Mouse (Mus musculus) c-Kit-positive CD71-positive TER-119-positive erythroid progenitor cells, embryonic 14.5 days (primary cell): ENCODE measurements at regions not wholly inside any gene's neighbourhood (a gene's known extent, or its start where the extent isn't known, plus 50 kb on each side); places are given as distances from the start of the nearest gene placed in this dataset.

Experiments
- DNase-seq: peaks from one replicate; pipeline ENCODE4 v3.0.0-alpha.2; 2013; ENCODE audit warnings: low spot score

DNA sequence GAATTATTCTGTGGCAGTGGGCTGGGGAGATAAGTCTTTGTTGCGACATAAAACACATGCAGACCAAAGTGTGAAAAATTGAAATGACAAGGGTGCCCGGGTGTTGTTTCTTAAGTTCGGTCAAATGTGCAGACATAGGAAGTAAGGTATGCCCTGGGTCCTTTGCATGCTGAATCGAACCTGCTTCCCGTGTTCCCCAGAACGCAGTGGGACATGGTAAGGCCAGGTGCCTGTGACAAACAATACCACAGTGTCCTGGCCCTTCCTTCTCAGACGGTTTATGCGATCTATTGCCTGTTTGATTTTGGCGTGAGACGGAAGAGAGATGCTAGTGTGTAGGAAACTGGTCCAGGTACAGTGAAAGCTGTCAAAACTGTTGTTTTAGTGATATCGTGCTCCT lies 1022.1 kb downstream of the Adgrl2 start:
- no peak for DNase-seq

DNA sequence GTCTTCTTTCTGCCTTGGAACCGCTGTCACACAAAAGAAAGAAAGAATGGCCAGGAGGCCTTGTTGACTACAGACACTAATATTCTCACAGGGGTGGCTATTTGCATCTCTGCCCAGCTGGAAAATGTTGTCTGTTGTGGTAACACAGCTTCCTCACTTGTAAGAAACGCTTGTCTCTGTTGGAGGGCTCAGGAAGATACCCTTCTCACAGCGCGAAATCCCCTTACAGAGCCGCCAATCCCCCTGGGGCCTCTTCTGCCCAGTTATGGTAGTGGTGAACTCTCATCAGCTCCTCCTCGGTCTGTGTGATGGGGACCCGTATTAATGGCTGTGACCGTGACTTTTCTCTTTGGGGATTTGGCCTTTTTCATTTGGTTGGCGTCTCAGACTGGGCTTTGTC lies 1022.5 kb downstream of the Adgrl2 start:
- DNase-seq, result no peak

DNA sequence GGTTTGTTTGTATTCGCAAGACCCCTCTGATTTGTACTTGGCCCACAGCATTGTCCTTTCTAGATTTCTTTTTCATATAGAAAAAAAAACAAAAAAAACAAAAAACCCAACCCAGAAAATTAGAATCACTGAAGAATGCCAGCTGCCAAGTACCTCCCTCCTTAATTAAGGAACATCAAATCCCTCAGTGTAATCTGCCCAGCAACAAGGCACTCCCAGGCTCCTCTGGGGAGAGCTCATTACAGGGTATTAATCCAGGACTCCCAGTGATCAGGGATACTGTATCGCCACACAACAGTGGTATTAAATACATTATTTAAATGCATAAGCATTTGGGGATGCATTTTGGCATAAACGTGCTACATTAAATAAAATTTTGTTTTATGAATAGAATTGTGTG lies 1023.1 kb downstream of the Adgrl2 start:
- no peak for DNase-seq

DNA sequence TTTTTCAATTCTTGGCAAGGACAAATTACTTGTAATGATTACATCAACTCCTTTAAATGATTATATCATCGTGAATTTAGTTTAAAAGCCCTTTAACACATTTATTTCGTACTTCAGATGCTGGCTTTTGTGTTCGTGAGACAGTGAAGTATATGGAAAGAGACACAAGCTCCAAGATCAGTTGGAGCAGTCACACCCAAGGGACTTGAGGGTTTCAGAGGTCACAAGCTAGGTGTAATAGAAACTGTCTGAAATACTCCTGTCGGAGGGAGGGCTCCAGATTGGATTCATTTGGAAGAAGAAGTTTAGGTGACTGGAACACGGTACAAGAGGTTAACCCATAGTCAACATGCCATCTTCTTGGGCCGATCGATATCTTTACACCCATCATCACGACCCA lies 1023.5 kb downstream of the Adgrl2 start:
- DNase-seq, result no peak

DNA sequence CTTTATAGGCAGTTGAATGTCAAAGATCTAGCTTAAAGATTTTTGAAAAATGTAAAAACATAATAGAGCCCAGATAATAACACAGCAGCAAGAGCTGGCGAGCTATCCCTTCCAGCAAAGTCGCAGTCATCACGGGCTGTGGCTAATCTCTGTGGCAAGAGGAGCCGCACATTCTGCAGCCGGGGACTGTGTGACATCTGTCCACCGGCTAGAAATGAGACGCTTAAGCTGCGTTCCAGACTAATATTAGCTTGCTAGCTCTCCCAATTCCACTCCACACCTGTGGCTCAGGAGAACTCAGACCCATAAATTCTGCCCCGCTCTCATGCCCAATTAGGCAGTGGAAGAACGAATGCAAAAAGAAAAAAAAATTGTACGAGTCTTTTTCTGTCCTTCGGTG lies 1024.0 kb downstream of the Adgrl2 start:
- no peak for DNase-seq

DNA sequence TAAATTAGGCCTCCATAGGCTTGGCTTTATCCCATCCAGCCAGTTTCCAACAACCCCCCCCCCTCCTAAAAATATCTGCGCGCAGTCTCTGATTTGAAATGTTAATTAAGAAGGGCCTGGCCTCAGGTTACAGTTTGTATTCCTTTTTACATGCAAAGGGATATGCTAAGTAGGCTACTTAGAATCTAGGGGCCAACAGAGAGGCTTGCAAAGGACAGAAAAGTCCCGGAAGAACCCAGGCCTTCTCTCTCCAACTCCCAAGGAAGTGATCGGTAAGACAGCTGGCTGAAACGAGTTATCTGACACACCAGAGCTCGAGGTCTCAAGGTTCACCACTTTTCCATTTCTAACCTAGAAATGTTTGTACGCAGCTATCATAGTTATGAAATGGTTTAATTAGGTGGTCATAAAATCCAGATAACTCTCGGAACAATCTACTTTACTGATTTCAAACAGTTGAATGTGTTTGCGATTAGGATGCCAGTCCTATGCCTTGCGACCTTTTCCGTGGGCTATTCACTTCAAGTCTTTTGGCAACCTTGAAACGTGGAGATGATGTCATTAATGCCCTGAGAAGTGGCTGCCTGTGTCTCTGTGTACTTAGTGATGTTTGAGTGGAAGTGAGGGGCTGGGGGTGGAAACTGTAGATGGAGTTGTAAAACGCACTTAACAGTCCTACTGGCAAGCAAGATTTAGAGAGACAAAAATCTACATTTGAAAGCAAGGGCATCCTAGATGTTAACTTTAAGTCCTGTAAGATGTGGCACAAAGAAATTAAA lies 1026.5 kb downstream of the Adgrl2 start:
- DNase-seq, result no peak

DNA sequence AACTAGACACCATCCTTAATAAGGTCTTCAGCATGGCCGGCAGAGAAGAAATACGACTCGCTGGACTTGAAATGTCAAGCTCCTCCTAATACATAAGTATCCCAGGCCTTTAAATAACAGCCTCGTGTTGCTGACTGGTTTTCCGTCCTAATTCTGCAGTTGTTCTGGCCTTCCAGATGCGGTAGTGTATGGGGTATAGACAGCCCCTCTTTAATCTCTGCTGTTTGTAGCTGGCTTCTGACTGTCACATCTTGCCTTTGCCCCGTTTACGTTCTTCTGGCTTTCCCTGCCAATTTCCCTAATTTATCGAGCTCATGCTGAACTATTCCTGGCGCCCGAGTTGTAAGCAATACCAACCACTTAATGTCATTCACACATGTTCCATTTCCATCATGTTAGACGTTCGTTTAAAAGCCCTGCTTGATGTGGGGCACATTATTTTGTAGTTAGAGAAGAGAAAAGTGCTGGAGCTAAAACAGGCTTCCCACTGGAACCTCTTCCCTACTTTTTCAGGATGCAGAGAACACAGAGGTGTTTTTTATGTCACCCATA lies 1042.2 kb downstream of the Adgrl2 start:
- DNase-seq, result no peak

DNA sequence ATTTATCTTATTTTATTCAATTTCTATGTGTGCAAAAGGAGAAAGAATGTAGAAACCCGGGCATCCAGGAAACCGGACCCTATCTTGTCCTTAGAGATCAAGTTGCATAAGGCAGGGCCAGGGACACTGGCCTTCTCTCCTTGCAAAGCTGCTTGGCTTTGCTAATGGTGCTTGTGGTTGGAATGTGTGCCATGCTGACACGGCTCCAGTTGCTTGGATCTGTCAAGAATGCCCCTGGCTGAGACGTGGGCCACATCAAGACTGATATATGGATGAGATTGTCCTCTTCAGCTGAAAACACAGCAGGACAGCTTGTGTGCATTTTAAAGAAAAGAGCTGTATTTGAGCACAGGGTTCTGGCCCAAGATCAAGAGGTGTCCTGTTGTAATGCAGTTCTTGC lies 1047.0 kb downstream of the Adgrl2 start:
- DNase-seq, result no peak

DNA sequence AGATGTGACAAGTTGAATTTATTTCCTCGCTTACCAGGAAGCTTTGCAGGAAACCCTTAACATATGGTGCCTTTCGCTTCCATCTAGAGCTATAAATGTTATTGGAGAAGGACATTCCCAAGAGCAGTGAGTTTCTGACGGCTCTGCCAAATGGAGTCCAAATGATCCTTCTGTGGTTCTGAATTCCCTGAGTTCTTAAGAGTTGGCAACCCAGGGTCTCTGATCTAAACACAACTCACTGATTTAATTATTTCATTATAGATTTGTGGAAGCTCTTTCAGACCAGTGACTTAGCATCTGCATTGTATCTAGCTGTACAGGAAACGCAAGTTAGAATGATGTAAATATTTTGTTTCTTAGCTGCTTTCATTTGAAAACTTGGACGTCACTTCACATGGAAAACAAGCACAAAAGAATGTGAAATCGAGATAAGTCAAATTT lies 1059.5 kb downstream of the Adgrl2 start:
- no peak for DNase-seq

DNA sequence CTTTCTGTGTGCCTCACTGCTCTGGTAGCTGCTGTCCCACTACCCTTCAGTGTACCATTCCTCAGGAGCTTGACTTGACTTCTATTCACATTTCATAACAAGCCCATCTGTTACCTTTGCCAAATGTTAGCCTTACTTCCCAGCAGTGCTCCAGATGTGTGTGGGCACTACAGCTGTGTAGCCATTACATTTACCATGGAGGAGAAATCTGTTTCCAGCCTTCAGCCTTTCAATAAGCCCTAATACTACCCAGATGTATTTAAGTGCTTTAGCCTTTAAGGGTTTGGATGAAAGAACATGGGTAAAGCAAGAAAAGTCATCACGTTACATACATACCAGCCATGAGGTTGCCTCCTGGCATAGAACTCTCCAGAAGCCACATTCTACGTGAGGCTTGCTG lies 1068.0 kb downstream of the Ttll7 start:
- DNase-seq, result no peak

DNA sequence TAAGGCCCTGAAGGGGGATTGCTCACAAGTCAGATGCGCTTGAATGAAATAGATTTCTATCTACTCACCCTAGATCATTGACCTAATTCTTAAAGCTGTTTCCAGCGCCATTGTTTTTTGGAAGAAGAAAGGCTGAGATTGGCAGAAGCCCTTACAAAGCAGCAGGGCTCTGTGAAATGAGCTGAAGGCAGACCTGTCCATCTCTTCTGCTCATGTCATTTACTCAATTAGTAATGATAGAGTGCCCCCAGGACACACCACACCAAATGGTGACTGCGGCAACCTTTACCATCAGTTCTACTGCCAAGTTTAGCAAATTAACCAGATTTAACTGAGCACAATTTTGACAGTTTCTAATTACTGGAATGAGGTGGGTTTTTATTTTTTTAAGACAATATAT lies 1067.5 kb downstream of the Ttll7 start:
- no peak for DNase-seq

DNA sequence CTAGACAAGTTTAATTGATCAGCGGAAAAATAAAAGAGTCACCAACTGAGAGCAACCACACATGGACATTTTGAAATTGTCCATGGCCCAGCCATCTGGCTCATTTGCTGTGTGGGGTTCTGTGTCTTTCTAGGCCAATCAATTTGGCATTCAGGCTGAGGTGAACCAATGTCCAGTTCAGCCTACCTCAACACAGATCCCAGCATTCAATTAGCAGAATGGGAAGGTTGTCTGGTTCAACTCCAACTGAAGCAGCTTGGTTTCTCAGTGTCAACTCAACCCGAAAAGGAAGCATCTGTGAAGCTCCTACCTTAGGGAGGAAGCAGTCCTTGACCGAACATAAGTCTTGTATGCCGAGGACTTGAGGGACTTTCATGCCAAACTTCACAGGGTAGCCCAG lies 1067.0 kb downstream of the Ttll7 start:
- no peak for DNase-seq

DNA sequence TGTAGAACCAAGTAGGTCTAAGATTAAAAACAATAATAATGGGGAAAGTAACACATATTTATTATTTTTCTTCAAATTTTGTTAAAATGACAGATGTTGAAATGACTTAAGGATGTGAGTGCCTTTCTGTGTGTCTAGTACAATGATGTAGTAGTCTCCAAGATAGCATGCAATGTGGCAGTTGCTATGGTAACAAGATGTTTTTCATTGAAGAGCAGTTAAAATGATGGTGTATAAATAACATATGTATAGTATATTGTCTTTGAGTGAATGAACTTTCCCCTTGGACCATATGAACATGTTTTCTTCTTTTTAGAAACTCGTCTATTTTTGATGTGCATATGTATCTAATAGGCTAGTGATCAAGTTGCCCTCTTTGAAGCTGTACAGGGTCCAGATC lies 1044.6 kb downstream of the Ttll7 start:
- DNase-seq, result no peak

DNA sequence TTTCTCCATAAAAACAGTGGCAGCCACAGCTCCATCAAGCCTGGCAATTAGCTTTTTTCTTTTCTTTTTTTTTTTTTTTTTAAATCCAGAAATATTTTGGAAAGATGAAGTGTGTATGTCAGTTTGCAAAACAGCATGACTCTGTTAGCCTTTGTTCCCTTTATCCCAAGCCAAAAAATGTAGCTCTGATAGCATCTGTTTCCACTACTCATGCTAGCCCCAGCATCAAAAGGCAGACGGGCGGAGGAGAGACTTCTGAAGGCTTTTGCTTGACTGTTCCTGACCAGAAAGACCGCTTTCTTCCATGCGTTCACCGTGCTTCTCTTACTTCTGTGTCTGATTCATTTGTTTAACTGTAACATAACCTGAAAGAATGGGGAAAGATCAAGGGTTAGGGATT lies 1039.5 kb downstream of the Ttll7 start:
- DNase-seq, result no peak

DNA sequence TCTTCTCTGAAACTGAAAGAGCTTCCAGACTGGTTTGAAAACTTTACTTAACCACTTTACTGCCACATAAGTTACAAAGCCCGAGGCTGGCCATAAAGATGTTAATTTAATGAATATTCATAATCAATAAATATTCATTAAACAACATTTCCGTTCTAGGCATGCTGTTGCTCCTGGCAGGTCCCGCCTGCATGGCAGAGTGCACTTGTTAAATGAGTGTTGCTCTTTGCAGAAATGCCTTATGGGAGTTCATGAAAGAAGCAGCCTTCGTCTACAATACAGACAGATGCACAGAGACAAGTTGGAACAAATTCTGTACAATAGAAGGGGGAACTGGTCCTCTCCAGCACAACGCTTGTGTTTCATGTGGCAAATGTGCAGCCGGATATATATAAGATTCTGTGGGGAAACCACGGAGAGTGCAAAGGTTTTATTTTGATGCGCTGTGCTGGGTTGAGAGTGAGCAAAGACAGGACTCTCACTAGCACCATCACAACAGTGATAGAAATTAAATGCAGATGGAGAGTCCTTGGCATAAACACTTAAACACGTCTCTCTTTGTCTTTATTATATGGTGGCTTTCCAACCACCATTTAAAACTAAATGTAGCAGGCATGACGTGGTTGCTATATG lies 1034.2 kb downstream of the Ttll7 start:
- no peak for DNase-seq

DNA sequence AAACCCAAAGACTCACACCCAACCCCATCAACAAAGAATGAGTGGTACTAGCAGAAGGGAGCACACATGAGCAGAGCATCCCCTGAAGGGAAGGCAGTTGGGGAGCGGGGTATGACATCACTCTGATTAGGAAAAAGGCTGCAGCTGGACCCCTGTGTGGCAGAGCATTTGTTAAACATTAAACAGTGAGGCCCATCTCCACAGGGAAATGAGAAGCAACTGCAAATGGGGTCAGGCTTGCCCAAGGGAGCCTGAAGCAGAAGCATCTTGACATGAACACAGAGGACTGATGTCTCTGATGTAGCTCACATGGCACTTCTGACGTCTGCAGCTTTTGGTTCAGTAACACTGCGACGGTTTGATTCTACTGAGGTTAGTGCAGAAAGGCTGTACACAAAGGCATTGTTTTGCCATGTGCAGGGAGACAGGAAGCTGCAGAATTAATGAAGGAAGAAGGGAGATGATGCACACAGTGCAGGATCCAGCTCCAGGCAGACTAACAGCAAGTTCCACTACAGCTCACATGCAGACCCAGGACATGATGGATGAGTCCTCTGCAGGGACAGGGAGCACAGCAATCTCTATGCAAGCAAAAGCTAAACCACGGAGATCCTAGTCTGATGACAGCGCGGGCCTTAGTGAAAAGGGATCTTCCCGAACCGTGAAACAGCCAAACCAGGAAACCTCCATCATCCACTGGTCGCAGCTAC lies 1030.9 kb downstream of the Ttll7 start:
- no peak for DNase-seq

DNA sequence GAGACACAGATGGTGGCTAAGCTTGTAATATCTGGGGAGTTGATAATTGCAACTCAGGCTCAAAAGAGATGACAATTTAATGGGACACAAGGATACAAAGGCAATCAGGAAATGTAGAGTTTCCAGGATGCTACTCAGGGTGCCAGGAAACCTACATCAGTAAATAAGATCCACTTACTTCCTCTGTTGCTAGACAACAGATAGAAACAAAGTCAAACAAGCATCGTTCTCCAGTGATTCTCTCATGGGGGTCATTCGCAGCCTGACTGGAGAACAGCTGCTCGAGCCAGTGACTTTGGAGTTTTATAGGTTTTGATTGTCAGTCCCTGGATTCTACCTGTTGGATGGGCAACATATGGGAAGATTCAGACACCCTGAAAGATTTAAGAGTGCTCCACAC lies 1026.5 kb downstream of the Ttll7 start:
- DNase-seq, result no peak

DNA sequence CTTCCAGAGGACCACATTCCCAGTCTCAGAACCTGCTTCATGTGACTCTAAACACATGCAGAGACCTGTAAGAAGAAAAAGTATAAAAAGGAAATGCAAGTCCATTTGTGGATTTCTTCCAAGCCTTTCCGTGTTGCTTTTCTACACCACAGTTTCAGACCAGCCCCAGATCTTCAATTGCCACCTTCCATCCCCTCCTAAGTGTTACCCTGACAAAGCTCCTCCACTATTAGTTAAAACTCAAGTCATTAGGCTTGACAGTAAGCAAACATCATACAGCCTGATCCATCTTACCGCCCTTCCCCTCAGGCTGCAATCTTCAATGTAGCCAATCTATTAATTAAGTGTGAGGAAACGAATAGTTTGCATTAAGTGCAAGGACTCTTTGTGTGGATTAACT lies 1016.1 kb downstream of the Ttll7 start:
- no peak for DNase-seq

DNA sequence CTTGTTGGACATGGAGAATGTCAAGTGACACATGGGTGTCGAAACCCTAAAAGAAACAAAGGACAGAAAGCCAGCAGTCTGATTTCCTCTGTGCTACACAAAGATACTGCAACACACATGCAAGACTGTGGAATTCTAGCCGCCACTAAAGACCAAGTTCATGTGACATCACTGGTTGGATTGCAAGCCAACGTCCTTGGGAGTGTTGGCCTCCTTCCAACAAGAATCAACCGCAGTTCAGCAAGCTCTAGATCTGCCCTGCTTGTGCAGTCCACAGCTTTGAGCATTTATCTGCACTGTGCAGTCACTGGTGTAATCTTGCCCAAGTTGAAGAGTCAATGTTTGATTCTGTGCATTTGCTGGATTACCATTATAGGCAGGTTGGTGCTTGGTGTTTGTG lies 1001.2 kb downstream of the Ttll7 start:
- DNase-seq, result no peak

DNA sequence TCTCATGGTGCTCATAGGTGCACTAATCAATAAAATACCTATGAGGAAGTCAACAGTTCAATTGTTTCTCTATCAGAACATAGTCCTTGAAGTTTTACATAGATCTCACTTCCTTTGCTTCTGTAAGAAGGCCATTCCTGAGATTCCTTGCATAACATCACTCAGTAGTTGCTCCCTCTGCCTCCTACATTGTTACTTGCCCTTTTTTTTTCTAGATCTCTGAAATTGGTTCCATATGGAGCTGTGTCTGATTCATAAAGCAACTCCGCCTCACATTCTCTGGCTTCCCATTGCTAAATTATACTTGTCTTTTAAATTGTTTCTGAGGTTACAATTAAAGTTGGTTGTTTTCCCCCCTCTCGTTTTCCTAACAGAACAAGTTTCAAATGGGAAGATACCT lies 1000.7 kb downstream of the Ttll7 start:
- DNase-seq, result no peak

DNA sequence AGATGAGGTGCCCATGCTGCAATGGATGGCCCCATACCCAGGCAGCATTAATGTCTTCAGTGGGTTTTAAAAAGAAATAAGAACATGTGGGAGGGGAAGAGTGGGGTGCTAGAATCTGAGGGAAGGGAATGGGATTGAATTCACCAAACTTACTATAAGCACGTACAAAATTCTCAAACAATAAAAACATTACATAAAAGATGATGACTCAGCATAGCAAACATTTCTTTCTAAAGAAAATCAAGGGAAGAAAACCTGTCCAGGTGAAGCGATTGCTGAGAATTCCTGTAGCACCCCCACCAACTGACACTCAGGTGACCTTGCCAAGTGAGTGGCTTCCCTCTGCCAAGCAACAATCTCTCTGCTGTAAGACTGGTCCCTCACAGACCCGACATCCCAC lies 989.2 kb downstream of the Ttll7 start:
- no peak for DNase-seq

DNA sequence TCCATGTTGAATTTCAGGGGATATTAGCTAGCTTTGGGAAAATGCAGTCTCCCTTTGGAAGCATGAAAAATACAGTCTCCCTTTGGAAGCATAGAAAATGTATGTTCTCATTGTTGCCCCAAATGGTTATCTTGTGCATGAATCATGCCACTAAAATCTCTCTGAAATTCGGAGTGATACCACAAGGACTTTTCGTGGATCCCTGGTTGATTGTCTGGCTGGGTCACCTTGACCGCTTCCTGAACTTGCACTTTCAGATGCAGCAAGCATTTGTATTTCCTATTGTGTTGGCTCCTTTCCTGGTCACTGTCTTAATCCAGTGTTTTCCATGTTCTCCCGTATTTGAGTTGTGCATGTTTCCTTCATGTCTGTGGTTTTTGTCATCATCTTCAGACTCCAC lies 986.6 kb downstream of the Ttll7 start:
- no peak for DNase-seq

DNA sequence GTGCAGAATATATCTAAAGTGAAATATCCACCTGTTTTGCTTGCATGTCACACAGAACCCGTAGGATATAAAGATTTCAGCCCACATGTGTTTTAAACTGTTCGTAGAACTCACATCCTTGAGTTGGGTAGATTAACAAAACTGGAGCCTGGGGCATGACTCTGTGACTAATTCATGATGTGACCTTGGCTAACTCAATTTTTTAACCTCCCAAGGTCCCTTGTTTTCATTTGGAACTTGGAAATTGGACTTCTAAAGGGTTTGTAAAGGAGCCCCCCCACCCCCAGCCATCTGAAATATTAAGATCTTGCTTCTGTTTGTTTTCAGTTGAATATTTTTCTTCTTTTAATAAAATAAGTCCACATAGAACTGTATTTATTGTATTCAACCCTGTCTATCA lies 983.5 kb downstream of the Ttll7 start:
- DNase-seq, result no peak
